Mouse (Mus musculus) thymus, adult 2 months (tissue): Measurements from ENCODE around the gene Lyrm1.

Experiments
- CTCF ChIP-seq: fragments of 200-500 bp; IDR thresholded peaks from 2 replicates; pipeline ENCODE4 v1.5.1; 2012; ENCODE audit warnings: mild to moderate bottlenecking, control low read depth, low read length, moderate library complexity, borderline replicate concordance; ENCODE audit not compliant: control insufficient read depth, poor library complexity, insufficient read depth; ENCODE audit errors: extremely low read depth
- POLR2A ChIP-seq: fragments of 200-500 bp; IDR thresholded peaks from 2 replicates; pipeline ENCODE4 v1.6.1; 2012; ENCODE audit warnings: mild to moderate bottlenecking, low read length, control low read depth, moderate library complexity; ENCODE audit not compliant: control insufficient read depth, poor library complexity, insufficient read depth; ENCODE audit errors: extremely low read depth

GRCm38 (mm10) chr7:119941569-119941968 lies 45.9 kb downstream of the Lyrm1 start:
- TF ChIP-seq POLR2A = no peak
- no peak for TF ChIP-seq CTCF
